Mouse (Mus musculus): ENCODE results near the gene Tsr1. TPM values are rescaled to one million over a fixed set of nuclear protein-coding genes. Genes with fewer than 3 reads are reported as not detected.

The Tsr1 gene
- 18.1 and 19.0 TPM in 2 replicates for polyA plus RNA-seq (2012; rRNA removed)

GRCm38 (mm10) chr11:74897678-74898516 is at the start of gene Tsr1:
Gene Tsr1, plus strand, starts transcription at chr11:74898071.
- Histone ChIP-seq H3K4me3 (ENCODE audit: insufficient read depth, low read length) (peak within 1 kb of the TSS; percentile 97), H3K4me1 (ENCODE audit: control insufficient read depth, insufficient read depth, low read length) (peaks cover 3% of the 10 kb centered on the region; the same call in 1 of the 2 replicates), H3K27ac (ENCODE audit: insufficient read depth, low read length) (peak within 1 kb of the TSS; percentile 93)
- peak; percentile 87 for TF ChIP-seq POLR2A (IDR thresholded peaks at IDR 0.05; ENCODE audit: extremely low read depth, insufficient read depth, low read length)
- TF ChIP-seq CTCF (IDR thresholded peaks at IDR 0.05; ENCODE audit: extremely low read depth, insufficient read depth, low read length), result no peak

- H3K27ac ChIP-seq (ENCODE audit: insufficient read depth, low read length), result peak overlapping the region; percentile 6; the same call in 1 of the 2 replicates
- no peak overlapping the region for H3K4me3 ChIP-seq (ENCODE audit: insufficient read depth, low read length)
- no peak for TF ChIP-seq CTCF (IDR thresholded peaks at IDR 0.05; ENCODE audit: extremely low read depth, insufficient read depth, low read length)
- no peak for TF ChIP-seq POLR2A (IDR thresholded peaks at IDR 0.05; ENCODE audit: extremely low read depth, insufficient read depth, low read length)
- H3K4me1 ChIP-seq (ENCODE audit: control insufficient read depth, insufficient read depth, low read length), result 0 out of 2 replicates have a peak, but pooled peaks cover 1% of the 10 kb centered on the region
Observed at GRCm38 (mm10) chr11:74850998-74851661, 46.7 kb upstream of the Tsr1 start.

- Histone ChIP-seq H3K4me3 (ENCODE audit: insufficient read depth, low read length) (no peak overlapping the region), H3K27ac (ENCODE audit: insufficient read depth, low read length) (no peak overlapping the region), H3K4me1 (ENCODE audit: control insufficient read depth, insufficient read depth, low read length) (no peaks in the 10 kb centered on the region)
- TF ChIP-seq POLR2A (IDR thresholded peaks at IDR 0.05; ENCODE audit: extremely low read depth, insufficient read depth, low read length) (no peak), CTCF (IDR thresholded peaks at IDR 0.05; ENCODE audit: extremely low read depth, insufficient read depth, low read length) (no peak)
Observed at GRCm38 (mm10) chr11:74857756-74858155, 40.1 kb upstream of the Tsr1 start.

- no peak overlapping the region for H3K27ac ChIP-seq (ENCODE audit: insufficient read depth, low read length)
- no peak overlapping the region for H3K4me3 ChIP-seq (ENCODE audit: insufficient read depth, low read length)
- TF ChIP-seq POLR2A (IDR thresholded peaks at IDR 0.05; ENCODE audit: extremely low read depth, insufficient read depth, low read length), result no peak
- no peak for TF ChIP-seq CTCF (IDR thresholded peaks at IDR 0.05; ENCODE audit: extremely low read depth, insufficient read depth, low read length)
- peaks cover 2% of the 10 kb centered on the region for H3K4me1 ChIP-seq (ENCODE audit: control insufficient read depth, insufficient read depth, low read length)
Observed at GRCm38 (mm10) chr11:74862129-74862528, 35.7 kb upstream of the Tsr1 start.

- H3K4me3 ChIP-seq (ENCODE audit: insufficient read depth, low read length), result no peak overlapping the region
- no peak overlapping the region for H3K27ac ChIP-seq (ENCODE audit: insufficient read depth, low read length)
- peak; percentile 40 for TF ChIP-seq CTCF (IDR thresholded peaks at IDR 0.05; ENCODE audit: extremely low read depth, insufficient read depth, low read length)
- TF ChIP-seq POLR2A (IDR thresholded peaks at IDR 0.05; ENCODE audit: extremely low read depth, insufficient read depth, low read length), result no peak
- peaks cover 2% of the 10 kb centered on the region for H3K4me1 ChIP-seq (ENCODE audit: control insufficient read depth, insufficient read depth, low read length)
Observed at GRCm38 (mm10) chr11:74863471-74863870, 34.4 kb upstream of the Tsr1 start.

- peaks cover 2% of the 10 kb centered on the region for H3K4me1 ChIP-seq (ENCODE audit: control insufficient read depth, insufficient read depth, low read length)
- no peak overlapping the region for H3K4me3 ChIP-seq (ENCODE audit: insufficient read depth, low read length)
- TF ChIP-seq POLR2A (IDR thresholded peaks at IDR 0.05; ENCODE audit: extremely low read depth, insufficient read depth, low read length) (no peak), CTCF (IDR thresholded peaks at IDR 0.05; ENCODE audit: extremely low read depth, insufficient read depth, low read length) (no peak)
- no peak overlapping the region for H3K27ac ChIP-seq (ENCODE audit: insufficient read depth, low read length)
Observed at GRCm38 (mm10) chr11:74864421-74864820, 33.5 kb upstream of the Tsr1 start.

- Histone ChIP-seq H3K4me3 (ENCODE audit: insufficient read depth, low read length) (no peak overlapping the region), H3K27ac (ENCODE audit: insufficient read depth, low read length) (no peak overlapping the region), H3K4me1 (ENCODE audit: control insufficient read depth, insufficient read depth, low read length) (peaks cover 2% of the 10 kb centered on the region)
- TF ChIP-seq POLR2A (IDR thresholded peaks at IDR 0.05; ENCODE audit: extremely low read depth, insufficient read depth, low read length) (no peak), CTCF (IDR thresholded peaks at IDR 0.05; ENCODE audit: extremely low read depth, insufficient read depth, low read length) (no peak)
Observed at GRCm38 (mm10) chr11:74865252-74865651, 32.6 kb upstream of the Tsr1 start.

- Histone ChIP-seq H3K4me1 (ENCODE audit: control insufficient read depth, insufficient read depth, low read length) (peaks cover 5% of the 10 kb centered on the region), H3K4me3 (ENCODE audit: insufficient read depth, low read length) (no peak overlapping the region), H3K27ac (ENCODE audit: insufficient read depth, low read length) (no peak overlapping the region)
- no peak for TF ChIP-seq CTCF (IDR thresholded peaks at IDR 0.05; ENCODE audit: extremely low read depth, insufficient read depth, low read length)
- TF ChIP-seq POLR2A (IDR thresholded peaks at IDR 0.05; ENCODE audit: extremely low read depth, insufficient read depth, low read length), result no peak
Observed at GRCm38 (mm10) chr11:74866640-74867039, 31.2 kb upstream of the Tsr1 start.

GRCm38 (mm10) chr11:74867181-74867580 is 30.7 kb upstream of the Tsr1 start:
- no peak overlapping the region for H3K4me3 ChIP-seq (ENCODE audit: insufficient read depth, low read length)
- H3K4me1 ChIP-seq (ENCODE audit: control insufficient read depth, insufficient read depth, low read length), result peaks cover 5% of the 10 kb centered on the region
- H3K27ac ChIP-seq (ENCODE audit: insufficient read depth, low read length), result no peak overlapping the region
- TF ChIP-seq POLR2A (IDR thresholded peaks at IDR 0.05; ENCODE audit: extremely low read depth, insufficient read depth, low read length), result no peak
